Mouse (Mus musculus): ENCODE results near the gene Mamdc2.

Mamdc2 gene

DNA sequence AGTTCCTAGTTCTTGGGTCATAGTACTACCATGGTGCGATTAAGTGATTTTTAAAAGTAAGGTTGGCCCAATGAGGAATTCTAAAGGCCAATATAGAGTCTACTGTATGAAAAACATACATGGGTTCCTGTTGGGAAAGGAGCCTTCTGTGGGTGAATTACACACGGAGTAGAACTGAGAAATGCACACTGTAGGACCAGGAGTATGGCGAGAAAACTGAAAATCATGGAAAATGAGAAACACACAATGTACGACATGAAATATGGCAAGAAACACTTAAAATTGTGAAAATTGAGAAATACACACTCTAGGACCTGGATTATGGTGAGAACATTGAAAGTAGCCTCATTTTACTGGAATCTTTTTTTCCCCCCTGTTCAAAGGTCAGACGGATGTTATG is 91.0 kb downstream of the Mamdc2 start:
- DNase-seq (ENCODE audit: low read depth) = no peak

DNA sequence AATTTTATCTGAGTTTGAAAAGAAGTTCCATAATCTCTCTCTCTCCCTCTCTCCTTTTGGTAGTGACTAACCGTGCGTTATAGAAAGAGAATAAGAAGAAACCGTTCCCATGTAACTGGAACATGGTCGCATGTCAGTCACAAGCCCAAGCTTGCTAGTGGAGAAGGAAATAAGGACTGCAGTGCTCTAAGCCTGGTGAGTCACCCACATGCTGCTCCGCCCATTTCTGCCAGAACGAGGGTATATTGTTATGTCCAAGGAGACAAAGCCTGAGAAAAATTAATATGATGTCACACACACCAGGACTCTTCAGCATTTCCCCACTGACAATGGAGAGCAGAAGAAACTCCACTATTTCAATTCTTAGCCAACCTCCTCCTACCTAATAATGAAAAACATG is 93.5 kb downstream of the Mamdc2 start:
- peak; percentile 28 for DNase-seq (ENCODE audit: low read depth)

DNA sequence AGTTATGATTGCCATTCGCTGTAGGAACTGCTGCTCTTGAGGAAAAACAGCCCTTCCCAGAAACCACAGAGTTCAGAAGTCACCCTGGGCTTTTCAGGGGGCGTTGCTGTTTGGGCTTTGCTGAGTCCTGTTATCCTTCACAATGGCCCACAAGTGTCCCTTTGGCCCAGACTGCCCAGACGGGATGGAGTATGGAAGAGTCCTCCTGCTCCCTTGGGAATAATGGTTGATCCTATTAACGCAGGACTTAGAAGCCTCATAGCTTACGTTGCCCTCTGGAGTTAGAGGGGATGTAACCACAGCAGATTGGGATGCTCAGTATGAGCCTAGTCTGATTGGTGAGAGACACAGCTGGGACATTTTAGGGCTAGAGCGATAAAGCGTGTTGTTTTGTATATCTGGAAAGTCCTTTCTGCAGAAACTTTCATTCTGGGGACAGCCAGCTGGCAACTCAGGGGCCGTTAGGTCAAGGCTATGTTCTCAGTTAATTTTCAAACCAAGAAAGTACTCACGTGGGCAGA is 94.3 kb downstream of the Mamdc2 start:
- no peak for DNase-seq (ENCODE audit: low read depth)

DNA sequence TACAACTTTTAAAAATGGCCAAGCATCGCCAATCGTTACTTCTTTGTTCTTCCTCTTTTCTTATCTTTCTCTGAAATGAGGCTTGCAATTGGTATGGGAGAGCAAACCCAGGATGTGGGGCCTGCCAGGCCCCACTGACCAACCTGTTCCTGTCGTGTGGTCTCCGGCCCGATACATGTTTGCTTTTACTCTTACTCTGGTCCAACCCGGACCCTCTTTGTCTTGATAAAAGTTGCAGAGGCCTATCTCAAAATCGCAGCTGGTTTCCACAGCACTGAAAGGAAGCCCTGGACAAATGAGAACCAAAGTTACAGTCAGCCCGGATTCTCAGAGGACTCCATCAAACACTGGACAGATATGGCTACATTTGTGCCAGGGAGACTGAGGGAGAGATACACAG is 95.1 kb downstream of the Mamdc2 start:
- DNase-seq (ENCODE audit: low read depth) = peak; percentile 28

DNA sequence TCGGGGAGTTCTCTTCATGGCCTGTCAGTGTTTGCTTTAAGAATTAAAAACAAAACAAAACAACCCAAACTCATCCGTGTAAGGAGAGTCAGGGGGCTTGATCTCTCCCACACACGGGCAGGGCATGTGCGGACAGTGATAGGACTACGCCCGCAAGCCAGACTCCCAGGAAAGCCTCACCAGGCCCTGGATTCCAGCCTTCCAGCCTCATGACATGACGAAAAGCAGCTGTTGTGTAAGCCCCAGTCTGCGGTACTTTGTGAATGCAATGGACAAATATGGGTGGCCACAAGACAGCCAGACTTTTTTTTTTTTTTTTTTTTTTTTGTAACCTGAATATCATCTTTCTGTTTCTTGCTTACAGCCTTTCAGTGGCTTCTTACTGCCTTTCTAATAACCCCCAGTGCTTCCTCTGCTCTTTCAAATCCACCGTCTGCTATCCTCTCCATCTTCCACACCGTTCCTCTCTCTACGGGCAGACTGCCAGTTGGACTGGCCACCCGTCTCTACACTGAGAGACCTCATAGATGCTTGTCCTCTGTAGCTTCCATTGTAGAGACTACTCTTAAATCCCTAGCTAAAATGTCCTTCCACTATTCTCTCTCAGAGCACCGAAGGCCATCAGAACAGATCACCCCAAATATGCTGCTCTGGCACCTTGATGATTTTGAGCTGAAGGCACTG is 96.3 kb downstream of the Mamdc2 start:
- DNase-seq (ENCODE audit: low read depth) = no peak

DNA sequence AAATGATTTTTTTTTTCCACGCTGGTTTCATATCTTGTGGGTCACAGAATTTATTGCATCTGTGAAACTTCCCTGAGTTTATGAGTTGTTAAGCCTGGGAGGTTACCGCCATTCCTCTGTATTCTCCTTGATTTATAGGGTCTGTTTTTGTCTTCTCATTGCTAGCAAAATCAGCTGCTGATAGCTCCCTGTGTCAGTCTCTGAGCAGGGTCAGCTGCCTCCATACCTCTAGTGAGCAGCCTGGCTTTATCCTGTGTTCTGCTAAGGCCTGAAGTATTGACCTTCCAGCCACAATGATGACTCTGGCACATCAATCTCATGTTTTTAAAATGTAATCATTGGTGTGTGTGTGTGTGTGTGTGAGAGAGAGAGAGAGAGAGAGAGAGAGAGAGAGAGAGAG is 98.3 kb downstream of the Mamdc2 start:
- DNase-seq (ENCODE audit: low read depth) = no peak

DNA sequence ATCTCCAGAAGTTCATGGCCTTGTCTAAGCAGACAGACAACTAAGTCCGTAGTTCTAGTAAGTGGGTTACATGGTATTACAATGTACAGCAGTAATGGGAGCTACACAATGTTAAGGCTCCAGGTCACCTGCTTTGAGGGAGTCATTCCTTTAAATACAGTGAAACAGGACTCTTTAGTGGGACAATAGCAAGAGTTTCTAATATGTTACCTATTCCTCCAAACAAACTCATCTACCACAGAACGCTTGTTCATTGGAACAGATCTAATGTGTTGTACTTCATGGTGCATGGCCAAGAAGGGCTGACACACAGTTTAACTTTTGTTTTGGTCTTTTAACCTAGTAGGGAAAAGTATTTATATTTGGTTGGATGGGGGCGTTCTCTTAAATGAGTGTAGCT is 105.5 kb downstream of the Mamdc2 start:
- no peak for DNase-seq (ENCODE audit: low read depth)

DNA sequence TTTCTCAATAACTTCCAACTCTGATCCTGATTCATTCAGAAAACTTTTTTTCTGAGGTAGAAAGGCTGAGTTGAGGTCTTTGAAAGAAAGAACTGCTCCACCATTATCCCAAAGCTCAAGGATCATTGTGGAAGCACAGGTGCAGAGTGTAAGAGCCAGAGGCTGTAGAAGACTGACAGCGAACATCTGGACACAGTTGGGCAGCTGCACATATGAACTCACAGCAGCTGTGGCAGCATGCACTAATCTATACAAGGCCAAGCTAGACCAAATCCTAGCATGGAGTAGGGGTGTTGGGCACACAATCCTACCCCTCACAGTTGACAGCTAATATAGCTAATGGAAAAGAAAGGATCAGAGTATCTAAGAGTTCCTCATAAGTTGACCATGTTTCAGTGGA is 115.4 kb downstream of the Mamdc2 start:
- no peak for DNase-seq (ENCODE audit: low read depth)

DNA sequence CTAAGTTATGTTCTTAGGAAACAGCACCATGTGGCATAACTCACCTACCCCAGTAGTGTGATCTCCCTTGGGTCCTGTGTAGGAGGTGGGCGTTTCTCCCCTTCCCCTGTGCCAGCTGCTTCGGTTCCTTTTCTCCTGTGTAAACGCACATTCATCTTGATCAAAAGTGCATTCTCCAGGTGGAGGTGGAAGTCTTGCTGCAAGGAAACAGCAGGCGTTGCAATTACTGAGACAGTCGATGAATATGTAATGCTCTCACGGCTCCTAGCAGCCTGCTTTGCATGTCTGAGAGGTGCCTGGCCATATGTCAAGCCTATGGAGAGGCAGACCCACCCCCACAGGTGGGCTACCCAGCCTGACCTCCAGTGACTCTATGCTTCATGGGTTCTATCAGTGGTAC is 117.4 kb downstream of the Mamdc2 start:
- no peak for DNase-seq (ENCODE audit: low read depth)

DNA sequence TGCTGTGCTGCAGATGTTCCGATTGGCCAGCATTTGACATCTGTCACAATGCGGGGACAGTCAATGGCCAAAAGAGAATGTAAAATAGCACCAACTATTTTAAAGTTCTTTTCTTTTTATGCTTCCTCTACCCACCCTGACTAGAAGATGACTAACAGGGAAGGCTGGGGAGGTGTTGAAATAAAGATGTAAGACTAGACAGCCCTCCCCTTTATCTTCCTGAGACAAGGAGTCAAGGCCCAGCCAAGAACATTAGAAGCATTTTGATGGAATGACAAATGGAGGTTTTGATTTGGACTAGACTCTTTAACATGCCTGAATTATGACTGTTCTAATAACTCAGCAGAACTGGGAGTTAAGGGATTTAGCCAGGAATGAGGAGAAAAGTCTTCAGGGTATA is 118.9 kb downstream of the Mamdc2 start:
- no peak for DNase-seq (ENCODE audit: low read depth)

DNA sequence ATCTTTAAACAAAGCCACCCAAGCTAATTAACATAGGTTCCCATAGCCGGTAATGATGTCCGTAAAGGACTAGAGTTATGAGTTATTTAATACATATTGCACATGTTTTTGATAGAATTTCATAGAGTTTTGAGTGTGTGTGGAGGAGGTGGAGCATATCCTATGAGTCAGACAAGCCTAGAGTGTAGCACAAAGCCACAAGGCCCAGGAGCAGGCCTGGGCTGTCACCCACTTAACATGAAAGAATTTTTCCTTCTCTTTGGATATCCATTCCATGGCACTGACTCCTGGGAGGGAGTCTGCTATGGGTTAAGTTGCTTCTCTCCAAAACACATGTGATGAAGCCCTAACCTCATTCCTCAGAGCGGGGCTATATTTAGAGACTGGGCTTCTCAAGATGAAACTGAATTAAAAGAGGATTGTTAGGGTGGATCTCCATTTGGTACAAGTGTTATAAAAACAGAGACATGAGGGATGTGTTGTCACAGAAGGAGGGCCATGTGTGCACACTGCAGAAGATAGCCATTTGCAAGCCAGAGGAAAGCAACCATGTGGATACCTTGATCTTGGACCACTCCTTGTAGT is 121.1 kb downstream of the Mamdc2 start:
- DNase-seq (ENCODE audit: low read depth) = no peak

DNA sequence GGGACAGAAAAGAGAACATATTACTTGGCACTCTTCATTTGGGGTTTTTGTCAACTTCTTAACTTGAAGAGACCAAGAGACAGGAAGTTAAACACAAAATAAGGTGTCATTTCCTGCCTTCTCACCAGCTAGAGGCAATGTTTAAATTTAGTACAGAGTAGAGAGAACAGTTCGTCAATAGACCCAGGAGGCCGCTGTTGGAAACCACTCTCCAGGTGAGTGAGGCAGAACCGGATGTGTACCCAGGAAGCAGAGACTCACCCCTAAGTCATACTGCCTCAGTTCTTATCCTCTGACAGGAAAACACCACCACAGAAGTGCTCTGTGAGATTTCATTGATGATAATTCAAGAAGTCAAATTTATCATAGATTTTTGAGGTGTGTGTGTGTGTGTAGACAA is 125.1 kb downstream of the Mamdc2 start:
- no peak for DNase-seq (ENCODE audit: low read depth)

DNA sequence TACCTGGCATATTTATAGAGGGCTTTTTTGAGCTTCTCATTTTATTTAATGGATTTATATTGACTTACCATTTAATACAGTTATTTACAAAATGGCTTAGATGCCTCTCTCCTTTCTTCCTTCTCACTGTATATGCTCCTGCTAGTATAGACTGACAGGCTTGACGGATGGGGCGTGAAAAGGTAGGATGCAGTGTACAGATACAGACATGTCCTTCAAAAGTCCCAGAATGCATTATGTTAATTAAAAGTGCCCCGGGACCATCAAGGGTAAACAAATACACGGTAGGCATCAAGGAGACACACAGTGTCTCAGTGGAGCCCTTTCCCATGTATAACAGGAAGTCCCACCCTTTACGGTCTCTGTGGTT is 130.3 kb downstream of the Mamdc2 start:
- no peak for DNase-seq (ENCODE audit: low read depth)

DNA sequence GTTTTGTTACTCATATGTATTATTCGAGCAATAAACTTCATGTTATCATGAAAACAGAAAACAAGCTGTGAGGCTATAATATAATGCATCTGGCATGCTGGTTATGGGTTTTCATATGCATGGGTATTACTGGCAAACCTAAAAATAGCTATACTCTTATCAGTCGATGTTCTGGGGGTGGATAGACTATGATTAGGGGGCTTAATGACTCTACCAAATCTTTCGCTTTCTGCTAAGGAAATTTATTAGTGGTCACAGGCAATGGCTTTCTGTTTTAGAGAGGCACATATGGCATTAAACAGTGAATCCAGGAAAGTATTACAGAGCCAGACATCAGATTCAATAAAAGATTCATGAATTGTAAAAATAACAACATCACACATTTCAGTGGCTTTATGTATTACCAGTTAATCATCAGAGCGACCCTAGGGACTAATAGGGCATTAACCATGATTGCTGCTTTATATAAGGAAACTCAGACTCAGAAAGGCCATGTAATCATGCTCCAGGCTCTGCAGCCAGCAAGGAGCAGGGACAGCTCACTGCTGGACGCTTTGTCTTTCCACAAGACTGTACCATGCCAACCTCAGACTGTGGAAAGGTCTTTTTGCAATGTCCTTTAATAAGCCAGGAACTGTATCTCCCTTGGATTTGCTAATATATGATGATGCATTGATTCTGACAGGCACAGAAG is 130.8 kb downstream of the Mamdc2 start:
- no peak for DNase-seq (ENCODE audit: low read depth)

DNA sequence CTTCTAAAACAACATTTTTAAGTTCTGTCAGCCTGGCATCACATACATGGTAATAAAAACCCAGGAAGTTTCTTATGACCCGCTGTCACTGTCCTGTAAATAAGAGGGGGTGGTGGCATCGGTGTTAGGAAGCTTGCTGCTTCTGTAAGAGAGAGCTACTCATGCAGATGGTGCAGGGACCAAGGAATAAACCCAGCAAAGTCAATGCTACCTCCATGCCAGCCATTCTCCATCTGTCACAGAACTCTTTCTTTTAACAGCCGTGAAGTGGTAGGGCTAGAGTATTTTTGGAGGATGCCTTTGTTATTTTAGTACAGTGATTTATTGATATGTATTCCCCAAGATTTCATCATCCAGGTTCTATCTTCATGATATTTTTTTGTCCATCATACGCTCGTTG is 131.4 kb downstream of the Mamdc2 start:
- no peak for DNase-seq (ENCODE audit: low read depth)

DNA sequence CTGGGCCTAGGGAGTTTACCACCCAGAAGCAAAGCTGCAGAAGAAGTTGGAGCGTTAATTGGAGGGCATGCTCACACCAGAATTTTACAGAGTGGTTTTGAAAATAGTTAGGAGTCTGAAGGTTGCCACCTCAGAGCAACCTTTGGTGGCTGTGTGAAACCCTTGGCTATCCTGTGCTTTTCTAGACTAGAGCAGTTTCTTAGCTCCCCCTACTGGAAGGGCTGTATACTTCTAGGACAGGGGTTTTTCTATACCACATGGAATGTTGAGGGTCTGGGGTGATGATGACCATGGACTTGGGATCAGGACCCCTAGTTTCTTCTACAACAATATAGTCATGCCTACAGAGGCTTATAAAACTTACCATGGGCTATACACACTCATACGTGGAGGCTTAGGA is 138.3 kb downstream of the Mamdc2 start:
- no peak for DNase-seq (ENCODE audit: low read depth)

DNA sequence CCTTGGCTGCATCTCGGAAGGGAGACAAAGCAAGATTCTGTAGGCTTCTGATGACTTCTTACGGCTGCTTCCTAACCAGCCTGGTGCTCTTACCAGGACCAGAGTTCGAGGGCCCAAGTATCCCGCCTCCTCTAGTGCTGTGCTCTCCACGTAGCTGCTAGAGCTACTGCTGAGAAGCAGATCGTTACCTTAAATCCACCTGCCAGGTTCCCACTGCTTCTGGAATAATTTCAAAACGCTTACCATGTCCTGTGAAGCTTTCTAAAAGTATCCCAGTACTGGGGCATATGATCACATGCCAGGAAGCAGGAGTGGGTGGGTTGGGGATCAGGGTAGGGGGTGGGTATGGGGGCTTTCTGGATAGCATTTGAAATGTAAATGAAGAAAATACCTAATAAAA is 141.6 kb downstream of the Mamdc2 start:
- no peak for DNase-seq (ENCODE audit: low read depth)

DNA sequence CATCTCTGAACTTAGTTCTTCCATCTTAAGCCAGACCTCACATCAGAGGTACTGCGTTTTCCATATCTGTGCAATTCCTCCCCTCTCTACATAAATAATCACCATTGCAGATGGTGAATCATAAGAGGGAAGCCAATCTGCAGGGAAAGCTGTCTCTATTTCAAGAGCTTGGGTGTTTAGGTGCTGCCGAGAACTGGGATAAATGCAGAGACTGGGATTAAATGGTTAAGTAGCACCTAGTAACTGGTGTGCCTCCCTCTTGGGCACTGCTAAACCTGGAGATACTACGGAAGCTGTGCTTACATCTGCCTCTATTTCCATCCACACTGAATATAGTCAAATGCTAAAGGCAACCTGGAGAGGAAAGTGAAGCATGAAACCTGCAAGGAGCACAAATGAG is 148.3 kb downstream of the Mamdc2 start:
- DNase-seq (ENCODE audit: low read depth) = no peak

DNA sequence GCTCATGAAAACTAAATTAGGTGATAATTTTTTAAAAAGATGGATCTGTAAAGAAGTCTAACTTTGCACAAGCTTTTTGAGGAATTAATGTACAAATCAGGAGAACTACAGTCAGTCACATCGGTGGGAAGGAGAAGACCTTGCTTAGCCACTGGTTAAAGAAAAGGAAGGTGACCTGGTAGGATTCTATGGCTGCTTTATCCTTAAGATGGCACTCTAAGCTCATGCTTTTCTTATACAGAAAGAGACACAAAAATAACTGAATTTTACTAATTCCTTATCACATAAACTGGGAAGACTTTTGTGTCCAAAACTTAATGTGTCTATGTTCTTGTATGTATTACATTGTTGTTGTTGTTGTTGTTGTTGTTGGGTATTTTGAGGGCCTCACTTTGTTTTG is 149.3 kb downstream of the Mamdc2 start:
- no peak for DNase-seq (ENCODE audit: low read depth)

DNA sequence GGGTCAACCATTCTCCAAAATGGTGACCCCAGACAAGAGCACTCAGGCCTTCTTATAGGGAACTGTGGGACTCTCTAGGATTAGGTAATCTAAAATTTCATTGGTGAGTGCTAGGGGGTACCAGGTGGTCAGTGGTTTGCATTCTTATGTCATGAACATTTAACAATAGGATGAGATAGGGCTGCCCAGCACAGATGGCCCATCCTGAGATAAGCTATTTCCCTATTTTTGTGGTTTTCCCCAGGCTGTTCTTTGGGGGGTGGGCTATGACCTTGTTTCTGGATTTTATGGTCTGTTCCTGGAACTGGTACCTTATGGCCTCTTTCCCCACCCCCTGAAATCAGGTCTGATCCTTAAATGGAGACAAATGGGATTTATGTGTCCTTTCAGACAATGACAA is 151.1 kb downstream of the Mamdc2 start:
- DNase-seq (ENCODE audit: low read depth) = no peak

DNA sequence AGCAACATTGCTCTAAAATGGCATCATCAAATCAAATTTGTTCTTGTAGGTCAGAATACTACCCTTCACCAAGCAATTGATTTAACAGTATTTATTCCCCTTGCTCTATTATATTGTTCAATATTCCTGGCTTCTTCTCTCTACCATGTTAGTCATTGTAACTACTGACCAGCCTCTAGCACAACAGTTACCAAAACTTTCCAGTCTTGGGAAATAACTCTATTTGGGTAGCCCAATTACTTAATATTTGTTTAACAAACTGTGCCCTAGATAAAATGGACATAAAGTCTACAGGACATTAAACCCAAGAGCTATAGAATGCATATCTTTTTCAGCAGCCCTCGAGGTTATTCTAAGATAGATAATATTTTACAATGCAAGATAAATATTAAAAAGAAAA is 159.0 kb downstream of the Mamdc2 start:
- DNase-seq (ENCODE audit: low read depth) = no peak

DNA sequence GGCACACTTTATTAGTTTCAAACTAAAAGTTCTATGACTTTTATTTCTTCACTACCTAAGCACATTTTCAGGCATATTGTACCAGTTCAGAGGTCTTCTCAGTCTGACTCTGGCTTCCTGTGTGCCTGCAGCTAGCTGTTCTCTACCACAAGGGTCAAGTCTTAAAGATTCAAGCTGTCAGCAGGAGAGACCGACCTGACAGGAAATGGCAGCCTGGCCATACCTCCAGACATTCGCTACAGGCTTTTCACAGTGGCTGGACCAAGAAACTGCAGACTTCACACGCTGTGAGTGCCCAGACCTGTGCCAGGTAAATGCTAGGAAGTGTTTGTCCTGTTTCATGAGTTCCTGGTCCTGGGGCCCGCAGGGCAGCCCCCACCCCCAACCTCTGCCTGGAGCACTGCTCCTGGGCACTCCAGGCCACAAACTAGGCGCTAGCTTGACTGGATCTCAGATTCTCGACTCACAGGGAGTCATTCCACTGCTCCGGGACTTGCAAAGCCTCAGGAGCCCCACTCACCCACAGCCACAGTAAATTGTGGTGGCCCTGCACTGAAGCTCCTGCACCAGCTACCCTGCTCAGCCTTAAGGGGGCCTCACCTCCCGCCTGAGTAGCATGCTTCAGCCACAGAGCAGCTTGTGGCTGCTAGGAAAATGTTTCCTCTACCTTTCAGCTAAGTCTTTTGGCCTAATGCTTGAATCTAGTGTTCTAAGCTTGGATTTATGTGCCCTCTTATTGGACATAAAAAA is 166.2 kb downstream of the Mamdc2 start:
- DNase-seq (ENCODE audit: low read depth) = no peak
